Mouse (Mus musculus): ENCODE measurements around the gene Jph4.

GRCm38 (mm10) chr14:55104365-55104764 is 12.4 kb downstream of the Jph4 start:
- no peak for TF ChIP-seq CTCF (IDR thresholded peaks at IDR 0.05; ENCODE audit: low read depth, low read length)
- TF ChIP-seq POLR2A (IDR thresholded peaks at IDR 0.05; ENCODE audit: insufficient read depth, low read length), result no peak
